Mouse (Mus musculus) C2C12 (cell line): ENCODE data around the gene Gm10198. TPM values are rescaled to one million over a fixed set of nuclear protein-coding genes. Genes with fewer than 3 reads are reported as not detected.

Source experiments
- H3K27me3 ChIP-seq: one replicate; pipeline ENCODE4 v1.6.1; 2011; ENCODE audit not compliant: control insufficient read depth, insufficient read depth, insufficient read length
- H3K36me3 ChIP-seq: one replicate; pipeline ENCODE4 v1.6.1; 2011; ENCODE audit not compliant: control insufficient read depth, insufficient read depth
- H3K4me3 ChIP-seq: one replicate; pipeline ENCODE4 v1.5.1; 2011; ENCODE audit warnings: mild to moderate bottlenecking, control low read depth; ENCODE audit not compliant: poor library complexity, insufficient read depth, severe bottlenecking
- H3K79me2 ChIP-seq: one replicate; pipeline ENCODE4 v1.6.1; 2011; ENCODE audit not compliant: control insufficient read depth, insufficient read depth
- H3K79me3 ChIP-seq: one replicate; pipeline ENCODE4 v1.6.1; 2011; ENCODE audit warnings: low read depth, control low read depth
- H3ac ChIP-seq: one replicate; pipeline ENCODE3; 2011; ENCODE audit warnings: low read depth; ENCODE audit not compliant: control insufficient read depth, insufficient read length
- CEBPB ChIP-seq: IDR thresholded peaks from one replicate; pipeline ENCODE4 v1.6.1; 2011; ENCODE audit warnings: low read depth, mild to moderate bottlenecking, control low read depth, moderate library complexity
- CTCF ChIP-seq: IDR thresholded peaks from one replicate; pipeline ENCODE4 v1.5.1; 2011; ENCODE audit not compliant: control insufficient read depth, insufficient read depth, insufficient read length
- FOSL1 ChIP-seq: IDR thresholded peaks from one replicate; pipeline ENCODE4 v1.8.0; 2011; ENCODE audit warnings: mild to moderate bottlenecking, low read length; ENCODE audit not compliant: poor library complexity, insufficient read depth, severe bottlenecking
- MAX ChIP-seq: IDR thresholded peaks from one replicate; pipeline ENCODE4 v1.6.1; 2011; ENCODE audit warnings: mild to moderate bottlenecking, control low read depth
- MYOD1 ChIP-seq: IDR thresholded peaks from one replicate; pipeline ENCODE4 v1.6.1; 2011; ENCODE audit warnings: low read depth; ENCODE audit not compliant: control insufficient read depth, insufficient read length
- MYOG ChIP-seq: IDR thresholded peaks from one replicate; pipeline ENCODE4 v1.6.1; 2011; ENCODE audit not compliant: control insufficient read depth, insufficient read length; ENCODE audit errors: extremely low read depth
- USF1 ChIP-seq: IDR thresholded peaks from one replicate; pipeline ENCODE4 v1.6.1; 2011; ENCODE audit warnings: low read depth, mild to moderate bottlenecking, control low read depth, moderate library complexity
- polyA plus RNA-seq: library from polyadenylated mRNA; unstranded; fragments of >200 nt; fragmentation: generic; extraction: Trizol; gene quantifications from one replicate; pipeline ENCODE4 v1.2.1, GENCODE M21; 2012; ENCODE audit warnings: missing spikeins

Gm10198 gene
- polyA plus RNA-seq, 1 experiment: not detected

DNA sequence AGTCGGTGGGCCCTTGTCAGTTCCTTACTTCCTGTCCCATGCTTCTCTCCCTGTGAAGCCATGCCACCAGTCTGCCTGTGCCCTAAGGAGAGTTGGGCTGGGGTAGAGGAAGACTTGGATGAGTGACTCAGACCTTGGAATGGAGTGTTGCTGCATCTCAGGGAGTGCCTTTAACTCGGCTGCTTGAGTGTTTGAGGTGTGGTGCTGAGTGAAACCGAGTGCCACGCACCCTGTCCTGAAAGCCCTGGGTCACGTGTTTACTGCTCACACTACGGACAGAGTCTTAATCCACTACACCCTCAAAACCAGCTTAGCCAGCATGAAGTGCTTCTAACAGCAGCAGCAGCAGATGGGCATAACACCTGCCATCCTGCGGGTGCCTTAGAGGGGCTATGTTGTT, 30.5 kb downstream of the Gm10198 start:
- TF ChIP-seq MYOG: no peak
- TF ChIP-seq USF1: no peak
- no peak for TF ChIP-seq CTCF
- TF ChIP-seq MAX: no peak
- Histone ChIP-seq H3K79me3 (no peaks in the 10 kb centered on the region), H3K27me3 (peaks cover 9% of the 10 kb centered on the region), H3K79me2 (no peaks in the 10 kb centered on the region), H3K36me3 (no peaks in the 10 kb centered on the region), H3ac (no peak overlapping the region), H3K4me3 (no peak overlapping the region)

- Histone ChIP-seq H3K27me3 (peaks cover 8% of the 10 kb centered on the region), H3K4me3 (no peak overlapping the region), H3K79me2 (no peaks in the 10 kb centered on the region), H3K79me3 (no peaks in the 10 kb centered on the region), H3K36me3 (no peaks in the 10 kb centered on the region), H3ac (no peak overlapping the region)
- TF ChIP-seq USF1: no peak
- no peak for TF ChIP-seq MYOG
- no peak for TF ChIP-seq FOSL1
- TF ChIP-seq CTCF: no peak
- no peak for TF ChIP-seq MYOD1
- no peak for TF ChIP-seq CEBPB
- no peak for TF ChIP-seq MAX
Measured at GRCm38 (mm10) chr13:111624115-111624514, 31.5 kb downstream of the Gm10198 start.

- Histone ChIP-seq H3K27me3 (no peaks in the 10 kb centered on the region), H3K4me3 (no peak overlapping the region), H3K79me3 (no peaks in the 10 kb centered on the region), H3K36me3 (no peaks in the 10 kb centered on the region), H3ac (no peak overlapping the region), H3K79me2 (no peaks in the 10 kb centered on the region)
- TF ChIP-seq MYOG (no peak), CEBPB (no peak), FOSL1 (no peak), MAX (no peak), USF1 (no peak), CTCF (no peak), MYOD1 (no peak)
Measured at GRCm38 (mm10) chr13:111634163-111635160, 41.9 kb downstream of the Gm10198 start.

DNA sequence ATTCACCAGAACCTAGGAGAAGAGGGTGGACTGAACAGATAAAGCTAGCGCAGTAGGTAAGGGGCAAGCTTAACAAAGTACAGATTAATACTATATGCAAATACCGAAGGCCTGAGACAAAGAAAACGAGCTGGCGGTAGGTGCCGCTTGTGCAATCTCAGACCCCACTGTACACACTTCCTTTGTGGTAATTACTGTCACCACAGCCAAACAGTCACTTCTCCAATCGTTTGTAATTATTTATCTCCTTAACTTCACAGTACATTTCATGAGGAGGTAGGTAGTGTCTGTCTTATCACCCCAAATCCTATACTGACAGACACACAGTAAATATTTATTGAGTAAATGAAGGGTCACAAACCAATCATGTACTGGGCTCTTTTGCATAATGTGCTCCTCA, 47.7 kb downstream of the Gm10198 start:
- Histone ChIP-seq H3K79me3 (no peaks in the 10 kb centered on the region), H3ac (no peak overlapping the region), H3K27me3 (no peaks in the 10 kb centered on the region), H3K4me3 (no peak overlapping the region), H3K36me3 (no peaks in the 10 kb centered on the region), H3K79me2 (no peaks in the 10 kb centered on the region)
- TF ChIP-seq USF1 (no peak), MAX (no peak), CTCF (no peak), MYOG (no peak), MYOD1 (no peak), CEBPB (no peak), FOSL1 (no peak)

Other genes starting within 250 kb of the Gm10198 start
- gene Gpbp1, start 102.7 kb upstream of the Gm10198 start, polyA plus RNA-seq: 12.9 TPM
- not detected for gene Gm49496, start 42.8 kb upstream of the Gm10198 start, polyA plus RNA-seq
- gene Mier3, start 88.2 kb downstream of the Gm10198 start, polyA plus RNA-seq: 2.8 TPM
- 1.5 TPM for gene Map3k1, start 216.2 kb downstream of the Gm10198 start, polyA plus RNA-seq